Mouse (Mus musculus) kidney, embryonic 15.5 days (tissue): Measurements from ENCODE around the gene Odc1. TPM values are rescaled to one million over a fixed set of nuclear protein-coding genes. Genes with fewer than 3 reads are reported as not detected.

ENCODE experiments used
- ATAC-seq: fragments of 200-750 bp; cut with Nextera tagmentation; replicated peaks from 2 replicates; pipeline ENCODE4 v1.8.0; 2017; ENCODE audit warnings: moderate TSS enrichment; ENCODE audit not compliant: low FRiP score
- H3K27ac ChIP-seq: fragments of 300-500 bp; sonication (generic); 2 replicates; pipeline ENCODE4 v1.5.1; 2015; ENCODE audit warnings: mild to moderate bottlenecking, inconsistent platforms
- H3K27me3 ChIP-seq: fragments of 300-500 bp; sonication (generic); 2 replicates; pipeline ENCODE4 v1.6.1; 2015; ENCODE audit warnings: inconsistent platforms
- H3K36me3 ChIP-seq: fragments of 300-500 bp; sonication (generic); 2 replicates; pipeline ENCODE4 v1.6.1; 2015; ENCODE audit warnings: inconsistent platforms
- H3K4me1 ChIP-seq: fragments of 300-500 bp; sonication (generic); 2 replicates; pipeline ENCODE4 v1.6.1; 2015; ENCODE audit warnings: inconsistent platforms
- H3K4me2 ChIP-seq: fragments of 300-500 bp; sonication (generic); 2 replicates; pipeline ENCODE4 v1.6.1; 2015; ENCODE audit warnings: moderate library complexity, mild to moderate bottlenecking, inconsistent platforms
- H3K4me3 ChIP-seq: fragments of 300-500 bp; sonication (generic); replicated peaks from 2 replicates; pipeline ENCODE4 v1.5.1; 2015; ENCODE audit warnings: mild to moderate bottlenecking, inconsistent platforms
- H3K9ac ChIP-seq: fragments of 300-500 bp; sonication (generic); 2 replicates; pipeline ENCODE4 v1.6.1; 2015; ENCODE audit warnings: mild to moderate bottlenecking, inconsistent platforms
- H3K9me3 ChIP-seq: fragments of 300-500 bp; sonication (generic); replicated peaks from 2 replicates; pipeline ENCODE4 v1.6.1; 2016; ENCODE audit warnings: inconsistent platforms
- WGBS: fragments of 180-500 bp; shearing (Covaris S2); methylation state at CpG from one replicate; pipeline ENCODE4 v1.1.7; 2015; ENCODE audit warnings: mixed read lengths; 5-methylcytosine and 5-hydroxymethylcytosine counted together
- polyA plus RNA-seq: library from polyadenylated mRNA; unstranded; fragments of >200 nt; fragmentation: Nextera tagmentation; extraction: Ambion mirVana; gene quantifications from 2 replicates; pipeline ENCODE4 v1.2.1, GENCODE M21; 2015

Odc1 gene
- polyA plus RNA-seq, 1 experiment from 2014 or later, result 231 TPM

GRCm38 (mm10) chr12:17574591-17574990 lies 30.0 kb downstream of the Odc1 start:
- WGBS, result 87% methylated on average over 4 of the region's 4 CpGs
- Histone ChIP-seq H3K27me3 (no peaks in the 10 kb centered on the region), H3K4me3 (no peak overlapping the region), H3K4me1 (peaks cover 18% of the 10 kb centered on the region), H3K9me3 (no peaks in the 10 kb centered on the region), H3K36me3 (no peaks in the 10 kb centered on the region), H3K4me2 (no peak overlapping the region), H3K27ac (no peak overlapping the region), H3K9ac (no peak overlapping the region)
- no peak for ATAC-seq

GRCm38 (mm10) chr12:17575156-17575910 lies 30.7 kb downstream of the Odc1 start:
- peak overlapping the region; percentile 23 for H3K27ac ChIP-seq
- no peaks in the 10 kb centered on the region for H3K9me3 ChIP-seq
- no peak overlapping the region for H3K4me3 ChIP-seq
- H3K9ac ChIP-seq, result no peak overlapping the region
- H3K27me3 ChIP-seq, result no peaks in the 10 kb centered on the region
- peak; percentile 3; the same call in 1 of the 2 replicates for ATAC-seq
- 48% methylated on average over 5 of the region's 5 CpGs for WGBS
- peaks cover 18% of the 10 kb centered on the region for H3K4me1 ChIP-seq
- no peaks in the 10 kb centered on the region for H3K36me3 ChIP-seq
- H3K4me2 ChIP-seq, result no peak overlapping the region

GRCm38 (mm10) chr12:17576041-17576440 lies 31.4 kb downstream of the Odc1 start:
- Histone ChIP-seq H3K27me3 (no peaks in the 10 kb centered on the region), H3K4me3 (no peak overlapping the region), H3K4me2 (peak overlapping the region; percentile 10; the same call in 1 of the 2 replicates), H3K9me3 (no peaks in the 10 kb centered on the region), H3K9ac (no peak overlapping the region), H3K27ac (peak overlapping the region; percentile 23), H3K36me3 (no peaks in the 10 kb centered on the region), H3K4me1 (peaks cover 18% of the 10 kb centered on the region)
- ATAC-seq, result peak; percentile 78
- WGBS, result 10% methylated on average over 6 of the region's 6 CpGs

GRCm38 (mm10) chr12:17578601-17579000 lies 34.0 kb downstream of the Odc1 start:
- no peak overlapping the region for H3K27ac ChIP-seq
- no peak overlapping the region for H3K4me2 ChIP-seq
- H3K4me3 ChIP-seq, result no peak overlapping the region
- no peak for ATAC-seq
- H3K9me3 ChIP-seq, result no peaks in the 10 kb centered on the region
- peaks cover 17% of the 10 kb centered on the region for H3K4me1 ChIP-seq
- H3K36me3 ChIP-seq, result no peaks in the 10 kb centered on the region
- no peaks in the 10 kb centered on the region for H3K27me3 ChIP-seq
- WGBS, result 36% methylated on average over 4 of the region's 4 CpGs
- H3K9ac ChIP-seq, result no peak overlapping the region

- WGBS, result 76% methylated on average over 6 of the region's 6 CpGs
- H3K27me3 ChIP-seq, result no peaks in the 10 kb centered on the region
- no peaks in the 10 kb centered on the region for H3K9me3 ChIP-seq
- H3K4me1 ChIP-seq, result peaks cover 17% of the 10 kb centered on the region
- no peak overlapping the region for H3K27ac ChIP-seq
- H3K36me3 ChIP-seq, result no peaks in the 10 kb centered on the region
- no peak overlapping the region for H3K9ac ChIP-seq
- no peak overlapping the region for H3K4me3 ChIP-seq
- no peak overlapping the region for H3K4me2 ChIP-seq
- ATAC-seq, result no peak
Observed at GRCm38 (mm10) chr12:17581001-17581400, 36.4 kb downstream of the Odc1 start.

GRCm38 (mm10) chr12:17582406-17582805 lies 37.8 kb downstream of the Odc1 start:
- no peak overlapping the region for H3K4me2 ChIP-seq
- no peak overlapping the region for H3K9ac ChIP-seq
- 93% methylated on average over 4 of the region's 4 CpGs for WGBS
- no peak overlapping the region for H3K4me3 ChIP-seq
- H3K36me3 ChIP-seq, result no peaks in the 10 kb centered on the region
- peaks cover 10% of the 10 kb centered on the region for H3K4me1 ChIP-seq
- H3K9me3 ChIP-seq, result no peaks in the 10 kb centered on the region
- ATAC-seq, result no peak
- no peaks in the 10 kb centered on the region for H3K27me3 ChIP-seq
- no peak overlapping the region for H3K27ac ChIP-seq

GRCm38 (mm10) chr12:17583860-17584259 lies 39.3 kb downstream of the Odc1 start:
- H3K36me3 ChIP-seq, result no peaks in the 10 kb centered on the region
- H3K4me3 ChIP-seq, result no peak overlapping the region
- no peaks in the 10 kb centered on the region for H3K9me3 ChIP-seq
- WGBS, result 19% methylated on average over 3 of the region's 3 CpGs
- peaks cover 10% of the 10 kb centered on the region for H3K4me1 ChIP-seq
- H3K9ac ChIP-seq, result no peak overlapping the region
- no peaks in the 10 kb centered on the region for H3K27me3 ChIP-seq
- ATAC-seq, result peak; percentile 88
- no peak overlapping the region for H3K4me2 ChIP-seq
- H3K27ac ChIP-seq, result peak overlapping the region; percentile 66

GRCm38 (mm10) chr12:17586011-17586410 lies 41.4 kb downstream of the Odc1 start:
- 86% methylated on average over 3 of the region's 3 CpGs for WGBS

GRCm38 (mm10) chr12:17588436-17588835 lies 43.8 kb downstream of the Odc1 start:
- H3K4me3 ChIP-seq, result no peak overlapping the region
- no peaks in the 10 kb centered on the region for H3K36me3 ChIP-seq
- H3K4me2 ChIP-seq, result no peak overlapping the region
- no peak overlapping the region for H3K9ac ChIP-seq
- peaks cover 9% of the 10 kb centered on the region for H3K4me1 ChIP-seq
- H3K27ac ChIP-seq, result no peak overlapping the region
- 90% methylated on average over 3 of the region's 3 CpGs for WGBS
- no peaks in the 10 kb centered on the region for H3K27me3 ChIP-seq
- no peaks in the 10 kb centered on the region for H3K9me3 ChIP-seq
- ATAC-seq, result no peak

More at GRCm38 (mm10) chr12:17586011-17586410, 41.4 kb downstream of the Odc1 start:
- Histone ChIP-seq H3K9ac (no peak overlapping the region), H3K9me3 (no peaks in the 10 kb centered on the region), H3K4me2 (no peak overlapping the region), H3K27ac (no peak overlapping the region), H3K36me3 (no peaks in the 10 kb centered on the region), H3K4me1 (peaks cover 10% of the 10 kb centered on the region), H3K27me3 (no peaks in the 10 kb centered on the region), H3K4me3 (no peak overlapping the region)
- no peak for ATAC-seq

- no peak overlapping the region for H3K27ac ChIP-seq
- H3K9me3 ChIP-seq, result no peaks in the 10 kb centered on the region
- H3K4me3 ChIP-seq, result no peak overlapping the region
- H3K36me3 ChIP-seq, result no peaks in the 10 kb centered on the region
- 89% methylated on average over 7 of the region's 7 CpGs for WGBS
- no peak overlapping the region for H3K9ac ChIP-seq
- ATAC-seq, result no peak
- H3K4me2 ChIP-seq, result no peak overlapping the region
- peaks cover 3% of the 10 kb centered on the region for H3K4me1 ChIP-seq
- H3K27me3 ChIP-seq, result no peaks in the 10 kb centered on the region
Observed at GRCm38 (mm10) chr12:17588906-17589612, 44.5 kb downstream of the Odc1 start.

- Histone ChIP-seq H3K36me3 (no peaks in the 10 kb centered on the region), H3K9ac (no peak overlapping the region), H3K4me2 (no peak overlapping the region), H3K27me3 (no peaks in the 10 kb centered on the region), H3K4me3 (no peak overlapping the region), H3K9me3 (no peaks in the 10 kb centered on the region), H3K27ac (no peak overlapping the region), H3K4me1 (no peaks in the 10 kb centered on the region)
- 82% methylated on average over 4 of the region's 4 CpGs for WGBS
- no peak for ATAC-seq
Observed at GRCm38 (mm10) chr12:17591249-17591648, 46.7 kb downstream of the Odc1 start.

- ATAC-seq, result no peak
Observed at GRCm38 (mm10) chr12:17593956-17594355, 49.4 kb downstream of the Odc1 start.

More at GRCm38 (mm10) chr12:17593956-17594355, 49.4 kb downstream of the Odc1 start:
- Histone ChIP-seq H3K9me3 (no peaks in the 10 kb centered on the region), H3K9ac (no peak overlapping the region), H3K4me3 (no peak overlapping the region), H3K36me3 (no peaks in the 10 kb centered on the region), H3K4me1 (no peaks in the 10 kb centered on the region), H3K4me2 (no peak overlapping the region), H3K27me3 (no peaks in the 10 kb centered on the region), H3K27ac (no peak overlapping the region)
- WGBS, result 89% methylated on average over 2 of the region's 2 CpGs
